Mouse (Mus musculus): ENCODE data around the gene Spsb4.

Gene Spsb4

DNA sequence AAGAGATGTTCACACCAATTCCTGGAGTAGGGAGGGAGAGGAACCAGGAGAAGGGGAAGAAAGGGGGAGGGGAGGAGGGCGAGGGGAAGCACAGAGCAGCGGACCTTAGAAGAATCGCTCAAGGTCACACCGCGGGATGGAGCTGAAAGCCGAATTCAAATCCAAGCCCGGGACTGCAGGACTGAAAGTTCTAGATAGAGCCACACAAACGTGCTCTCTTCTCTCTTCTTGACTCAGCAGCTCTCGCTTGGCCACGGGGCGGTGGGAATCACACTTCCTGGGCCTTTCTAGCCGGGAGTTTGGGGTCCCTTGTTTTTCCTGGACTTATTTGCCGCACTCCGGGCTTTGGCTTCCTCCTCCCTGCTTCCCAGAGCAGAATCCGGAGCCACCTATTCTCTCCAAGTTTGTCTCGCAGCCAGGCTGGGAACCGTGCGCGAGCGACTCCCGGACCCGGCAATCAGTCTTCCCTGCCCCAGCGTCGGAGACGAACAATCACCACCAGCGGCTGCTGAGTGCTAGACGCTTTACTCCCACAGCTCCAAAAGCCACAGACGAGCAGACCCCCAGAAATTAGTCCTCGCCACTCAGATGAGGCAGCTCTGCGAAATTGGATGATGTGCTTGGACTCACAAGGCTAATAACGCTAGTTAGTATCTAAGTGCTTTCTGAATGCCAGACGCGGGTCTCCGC lies 1.4 kb downstream of the Spsb4 start:
- peak; percentile 65 for DNase-seq (ENCODE audit: extremely low spot score, low spot score)

DNA sequence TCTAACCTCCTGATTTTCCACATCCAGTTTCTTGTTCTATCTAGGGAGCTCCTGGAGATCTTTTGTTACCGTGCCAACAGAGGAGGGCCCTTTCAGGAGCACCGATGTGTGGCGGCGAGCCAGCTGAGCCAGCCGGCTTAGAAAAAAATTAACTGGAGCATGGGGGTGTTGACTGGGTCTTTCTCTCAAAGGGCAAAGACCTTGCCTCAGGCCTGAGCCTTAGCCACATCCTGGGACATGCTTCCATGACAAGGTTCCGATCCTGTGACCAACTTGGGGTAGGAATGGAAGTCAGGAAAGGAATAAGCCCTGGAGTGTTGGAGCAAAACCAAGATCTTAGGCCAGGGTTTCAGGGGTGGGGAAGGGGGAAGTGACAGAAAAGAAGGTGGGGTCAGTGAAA lies 2.9 kb downstream of the Spsb4 start:
- peak; percentile 48 for DNase-seq (ENCODE audit: extremely low spot score, low spot score)

DNA sequence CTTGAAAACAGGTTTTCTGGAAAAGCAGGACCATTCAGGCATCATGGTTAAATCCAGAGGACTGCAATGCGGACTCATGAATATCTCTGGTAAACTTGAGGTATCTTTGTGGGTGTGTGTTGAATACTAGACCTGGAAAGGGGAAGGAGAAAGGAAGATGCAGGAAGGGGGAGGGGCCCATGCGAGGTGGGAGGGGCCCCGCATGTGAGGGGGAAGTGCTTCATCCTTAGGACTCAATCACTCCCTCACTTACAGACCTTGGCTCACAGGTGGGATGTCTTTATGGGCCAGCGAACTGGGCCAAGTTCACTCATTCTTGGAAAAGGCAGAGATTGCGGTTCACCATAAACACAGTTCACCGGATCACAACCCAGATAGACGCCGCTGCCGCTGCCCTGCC lies 4.9 kb downstream of the Spsb4 start:
- DNase-seq (ENCODE audit: extremely low spot score, low spot score): no peak

DNA sequence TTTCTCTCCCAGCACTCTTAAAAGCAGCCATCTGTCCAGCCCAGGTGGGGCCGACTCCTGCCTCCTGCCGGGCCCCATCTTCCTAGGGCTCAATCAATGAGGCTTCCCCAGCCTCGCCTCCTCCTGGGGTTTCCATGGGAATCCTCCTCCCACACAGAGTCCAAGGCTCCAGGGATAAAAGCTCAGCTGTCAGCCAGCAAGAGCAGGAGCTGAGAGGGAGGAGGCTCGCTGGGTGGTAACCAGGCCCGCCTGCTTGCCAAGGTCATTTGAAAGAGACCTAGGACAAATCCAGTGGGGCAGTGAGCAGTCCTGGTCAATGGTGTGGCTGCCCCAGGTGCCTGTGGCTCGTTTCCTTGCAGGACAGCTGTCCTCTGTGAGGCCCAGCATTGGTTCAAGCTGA lies 5.5 kb downstream of the Spsb4 start:
- DNase-seq (ENCODE audit: extremely low spot score, low spot score): peak; percentile 47

DNA sequence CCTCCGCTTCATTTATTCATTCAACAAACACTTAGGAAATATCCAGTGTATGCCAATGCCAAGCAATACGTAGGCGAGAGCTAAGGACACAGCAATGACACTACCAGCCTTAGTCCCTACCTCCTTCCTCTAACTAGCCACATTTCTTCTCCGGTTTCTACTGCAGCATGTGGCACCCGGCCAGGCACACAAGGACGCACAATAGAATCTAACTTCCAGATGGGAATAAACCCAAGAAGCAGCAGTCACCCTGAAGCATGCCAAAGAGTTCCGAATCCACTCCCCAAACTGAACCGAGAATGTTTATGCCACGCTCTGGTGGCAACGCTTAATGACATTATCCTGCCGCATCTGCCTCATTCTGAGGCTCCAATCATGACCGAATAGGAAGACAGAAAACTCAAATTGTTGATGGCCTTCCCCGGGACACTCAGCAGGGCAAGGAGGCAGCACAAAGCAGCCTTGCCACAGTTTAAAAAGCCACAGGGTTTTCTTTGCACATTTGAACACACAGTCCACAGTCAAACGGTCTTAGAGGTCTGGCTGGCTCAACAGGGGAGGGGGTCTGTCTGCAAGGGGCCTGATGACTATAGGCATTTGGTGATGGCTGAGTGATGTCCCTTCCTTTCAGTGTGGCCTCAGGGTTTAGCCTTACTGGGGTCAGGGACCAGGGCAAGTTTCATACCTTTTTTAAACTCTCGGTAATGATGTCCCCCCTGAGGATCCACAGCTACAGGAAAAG lies 7.0 kb downstream of the Spsb4 start:
- DNase-seq (ENCODE audit: extremely low spot score, low spot score): no peak

DNA sequence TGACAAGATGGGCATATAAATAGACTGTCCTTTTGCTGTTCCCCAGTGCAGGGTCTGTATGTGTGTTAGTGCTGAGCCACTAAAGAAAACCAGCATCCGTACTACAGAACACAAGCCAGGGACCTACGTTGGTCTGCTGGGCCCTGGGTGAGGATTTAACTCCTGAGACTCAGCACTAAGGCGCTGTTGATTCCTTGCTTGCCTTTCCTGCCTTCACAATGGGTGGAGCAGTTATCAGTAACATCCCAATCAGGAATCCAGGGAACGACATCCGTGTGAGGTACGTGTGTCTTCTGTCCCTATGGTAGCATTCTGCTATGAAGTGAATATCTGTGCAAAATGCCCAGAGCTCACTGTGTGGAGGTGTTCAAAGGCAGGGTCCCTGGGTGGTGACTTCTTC lies 8.2 kb downstream of the Spsb4 start:
- DNase-seq (ENCODE audit: extremely low spot score, low spot score): no peak

DNA sequence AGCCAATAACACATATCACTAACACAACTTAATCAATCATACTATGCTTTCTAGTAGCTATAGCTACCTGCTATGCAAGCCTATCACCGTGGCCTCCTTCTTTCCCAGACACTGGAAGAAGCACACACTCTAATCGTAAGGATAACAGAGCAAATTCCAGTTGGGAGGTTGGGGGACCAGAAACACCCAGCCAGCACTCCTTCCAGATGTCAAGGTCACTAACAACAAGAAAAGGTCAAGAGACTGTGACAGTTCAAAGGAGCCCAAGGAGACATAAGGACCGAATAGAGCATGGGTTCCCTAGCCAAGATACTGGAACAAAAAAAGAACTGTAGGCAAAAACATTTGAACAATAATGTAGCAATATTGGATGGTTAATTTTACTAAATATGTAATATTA lies 13.9 kb downstream of the Spsb4 start:
- no peak for DNase-seq (ENCODE audit: extremely low spot score, low spot score)

DNA sequence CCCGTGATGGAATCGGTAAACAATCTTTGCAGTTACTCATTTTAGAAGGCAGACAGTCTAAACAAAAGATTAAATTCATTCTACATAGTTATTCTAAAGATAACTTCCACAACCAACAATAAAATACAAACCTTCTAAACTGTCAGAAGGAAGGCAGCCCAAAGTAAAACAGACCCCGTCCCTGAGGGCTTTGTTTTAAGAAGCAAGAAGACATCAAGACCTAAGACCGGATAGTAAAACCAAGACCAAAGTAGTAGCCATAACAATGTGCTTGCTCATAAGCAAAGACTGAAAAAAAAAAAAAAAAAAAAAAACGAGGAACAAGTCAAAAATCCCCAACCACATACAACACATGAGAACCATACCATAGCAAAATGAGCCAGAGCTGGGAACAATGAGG lies 15.5 kb downstream of the Spsb4 start:
- DNase-seq (ENCODE audit: extremely low spot score, low spot score): no peak

DNA sequence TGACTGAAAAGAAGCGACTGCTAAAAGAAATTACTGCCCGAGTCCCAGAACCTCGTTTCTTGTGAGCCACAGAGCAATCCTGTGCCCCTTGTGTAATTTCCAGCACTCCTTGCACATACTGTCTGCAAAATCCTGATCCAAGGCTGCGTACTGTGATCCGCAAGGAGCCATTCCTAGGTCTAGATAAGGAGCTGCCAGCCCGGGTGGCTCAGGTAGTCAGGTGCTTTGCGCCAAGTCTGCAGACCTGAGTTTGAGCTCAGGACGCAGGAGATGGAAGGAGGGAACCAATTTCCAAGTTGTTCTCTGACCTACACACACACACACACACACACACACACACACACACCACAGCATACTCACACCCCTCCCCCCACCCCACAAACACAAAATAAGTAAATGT lies 16.0 kb downstream of the Spsb4 start:
- no peak for DNase-seq (ENCODE audit: extremely low spot score, low spot score)

DNA sequence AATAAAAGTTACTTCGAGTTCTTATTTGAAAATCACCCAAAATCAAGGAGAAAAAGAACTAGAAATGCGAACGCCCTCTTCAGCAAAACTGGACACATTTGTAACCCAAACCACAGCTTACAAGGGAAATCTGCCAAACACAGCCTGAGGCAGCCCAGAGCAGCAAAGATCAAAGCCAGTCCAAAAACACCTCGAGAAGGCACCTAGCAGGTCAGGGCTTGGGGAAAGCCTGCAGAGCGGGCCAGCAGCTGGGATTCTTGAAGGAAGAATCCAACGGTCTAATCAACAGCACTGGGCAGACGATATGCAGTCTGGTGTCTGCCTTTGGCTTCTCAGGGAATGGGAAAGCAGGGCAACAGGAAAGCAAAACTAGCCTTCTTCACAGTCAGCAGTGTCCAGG lies 16.6 kb downstream of the Spsb4 start:
- no peak for DNase-seq (ENCODE audit: extremely low spot score, low spot score)

DNA sequence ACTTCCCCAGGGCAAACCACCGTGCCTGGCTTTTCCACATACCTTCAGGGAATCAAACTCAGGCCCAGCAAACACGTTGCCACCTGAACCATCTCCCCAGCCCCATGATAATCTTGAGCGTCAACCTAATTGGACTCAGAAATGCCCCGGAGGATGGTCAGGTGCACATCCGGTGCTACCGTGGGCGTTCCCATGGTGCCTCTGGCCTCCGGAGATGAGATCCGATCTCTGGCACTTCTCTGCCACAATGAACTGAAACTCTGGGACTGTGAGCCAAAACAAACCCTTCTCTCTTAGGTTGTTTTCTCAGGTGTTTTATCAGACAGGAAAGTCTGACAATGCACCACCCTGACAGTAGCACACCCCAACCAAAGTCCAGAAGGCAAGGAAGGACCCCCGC lies 17.2 kb downstream of the Spsb4 start:
- no peak for DNase-seq (ENCODE audit: extremely low spot score, low spot score)

DNA sequence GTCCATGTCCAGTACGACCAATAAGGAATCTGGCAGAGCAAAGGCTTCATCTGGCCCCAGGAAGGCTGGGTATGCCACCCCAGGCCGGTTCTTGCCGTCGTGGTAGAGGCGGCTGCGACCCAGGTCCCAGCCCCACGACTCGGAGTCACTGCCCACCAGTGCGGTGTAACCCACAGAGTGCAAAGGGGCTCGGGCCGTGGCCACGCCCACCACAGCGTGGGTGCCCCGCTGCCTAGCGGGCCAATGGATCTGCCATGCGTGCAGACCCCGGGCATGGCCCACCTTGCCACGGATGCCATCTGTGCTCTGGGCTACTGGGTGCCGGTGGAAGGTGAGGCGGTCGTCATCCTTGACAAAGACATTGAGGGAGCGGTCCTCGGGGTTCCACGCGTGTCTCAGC lies 22.9 kb downstream of the Spsb4 start:
- DNase-seq (ENCODE audit: extremely low spot score, low spot score): no peak

DNA sequence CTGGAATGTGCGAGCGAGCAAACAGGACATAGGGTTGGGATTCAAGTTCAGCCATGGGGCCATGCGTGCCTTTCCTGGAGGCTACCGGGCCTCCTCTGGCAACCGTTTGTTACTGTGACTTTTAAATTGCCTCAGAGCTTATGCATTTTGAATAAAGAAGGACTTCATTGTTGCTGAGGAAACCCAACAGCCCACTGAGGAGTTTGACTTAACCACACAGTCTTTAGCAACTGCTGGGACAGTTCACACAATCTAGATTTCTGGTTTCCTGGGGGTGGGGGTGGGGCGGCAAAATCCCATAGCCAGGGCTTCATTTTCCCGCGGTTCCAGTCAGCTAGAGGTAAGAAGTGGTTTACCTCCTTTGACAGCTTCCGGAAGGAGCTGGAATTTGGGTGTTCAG lies 23.9 kb downstream of the Spsb4 start:
- DNase-seq (ENCODE audit: extremely low spot score, low spot score): no peak

DNA sequence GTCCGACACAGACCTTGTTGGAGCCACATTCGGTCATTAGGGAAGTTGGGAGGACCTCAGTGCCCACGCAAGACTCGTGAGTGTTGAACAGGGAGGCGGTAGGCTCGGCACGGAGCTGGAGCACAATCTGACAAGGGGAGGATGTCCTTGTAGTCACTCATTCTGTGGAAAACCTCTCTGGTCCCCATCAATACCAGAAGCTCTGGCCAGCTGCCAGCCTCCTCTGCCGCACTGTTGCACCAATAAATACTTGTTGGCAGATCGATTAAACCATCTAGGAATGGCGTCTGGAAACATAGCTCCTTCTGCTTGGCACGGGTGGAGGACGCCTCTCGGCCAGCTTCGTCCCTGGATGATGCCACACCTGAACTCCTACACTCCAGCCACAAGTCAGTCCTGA lies 27.5 kb downstream of the Spsb4 start:
- no peak for DNase-seq (ENCODE audit: extremely low spot score, low spot score)

DNA sequence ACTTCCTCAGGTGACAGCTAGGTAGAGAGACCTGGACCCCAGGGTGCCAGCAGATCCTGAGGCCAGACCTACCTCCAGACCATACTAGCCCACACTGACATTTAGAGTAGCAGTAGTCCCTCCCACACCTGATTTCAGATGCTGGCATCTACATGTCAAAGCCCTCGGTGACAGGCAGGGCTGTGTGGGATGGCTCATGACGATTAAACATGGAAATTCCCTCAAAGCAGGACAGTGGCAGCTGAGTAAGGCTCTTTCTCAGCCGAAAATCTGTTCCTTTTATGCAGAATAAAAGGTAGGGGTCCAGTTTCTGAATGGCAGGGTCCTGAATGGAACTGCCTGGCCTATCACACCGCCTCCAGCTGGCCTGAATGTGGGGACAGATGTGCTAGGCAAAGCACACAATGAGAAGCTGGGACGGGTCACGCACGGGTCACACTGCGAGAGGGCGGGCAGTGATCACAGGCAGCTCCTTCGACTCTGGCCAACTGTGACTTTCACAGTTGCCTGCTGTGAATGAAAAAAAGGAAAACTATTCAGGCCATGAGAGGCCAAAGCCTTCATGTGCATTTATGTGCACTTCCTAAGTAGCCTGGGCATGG lies 29.2 kb downstream of the Spsb4 start:
- DNase-seq (ENCODE audit: extremely low spot score, low spot score): peak; percentile 87

DNA sequence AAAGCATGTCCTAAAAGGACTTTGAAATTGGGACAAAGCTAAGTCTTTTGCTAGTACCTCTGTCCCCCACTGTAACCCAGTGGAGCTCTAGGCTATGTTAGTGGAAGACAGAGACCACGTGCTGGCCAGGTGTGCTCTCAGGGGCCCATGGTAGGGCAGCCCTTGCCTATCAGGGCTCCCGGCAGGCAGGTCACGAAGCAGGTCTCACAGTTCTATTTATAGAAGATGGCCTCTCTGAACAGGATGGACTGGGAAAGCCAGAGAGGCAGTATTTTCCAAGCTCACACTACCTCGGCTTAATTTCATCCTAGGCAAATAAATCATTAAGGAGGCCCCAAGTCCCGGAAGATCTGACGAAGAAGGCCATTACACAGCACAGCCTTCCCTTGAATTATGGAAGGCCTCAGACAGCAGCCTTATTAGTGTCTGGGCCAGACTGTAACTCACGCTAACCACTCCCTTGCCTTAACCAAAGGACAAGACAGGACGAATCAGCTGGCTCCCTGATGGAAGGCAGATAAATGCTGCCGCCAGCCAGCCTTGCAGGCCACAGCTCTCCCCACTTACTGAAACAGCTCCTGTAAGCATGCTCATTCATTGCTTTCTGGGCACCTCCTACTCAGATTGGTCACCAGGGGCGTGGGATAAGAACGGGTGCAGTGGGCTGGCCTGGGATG lies 31.7 kb downstream of the Spsb4 start:
- DNase-seq (ENCODE audit: extremely low spot score, low spot score): peak; percentile 63

DNA sequence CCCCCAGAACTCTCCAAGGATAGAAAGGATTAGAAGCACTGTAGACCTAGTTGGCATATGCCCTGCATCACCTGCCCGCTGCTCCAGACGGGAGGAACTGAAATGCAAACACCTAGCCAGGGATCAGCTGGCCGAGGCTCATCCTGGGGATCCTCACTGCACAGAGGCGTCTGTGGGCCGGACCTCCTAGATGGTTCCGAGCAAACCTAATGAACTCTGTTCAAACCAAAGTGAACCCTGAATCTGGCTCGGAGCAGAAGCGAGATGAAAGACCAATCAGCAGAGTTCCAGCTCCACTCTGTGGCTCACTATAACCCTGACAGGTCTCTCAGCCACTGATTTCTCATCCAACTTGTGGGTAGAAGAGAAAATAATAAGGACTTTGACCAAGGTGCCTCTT lies 34.6 kb downstream of the Spsb4 start:
- DNase-seq (ENCODE audit: extremely low spot score, low spot score): no peak

DNA sequence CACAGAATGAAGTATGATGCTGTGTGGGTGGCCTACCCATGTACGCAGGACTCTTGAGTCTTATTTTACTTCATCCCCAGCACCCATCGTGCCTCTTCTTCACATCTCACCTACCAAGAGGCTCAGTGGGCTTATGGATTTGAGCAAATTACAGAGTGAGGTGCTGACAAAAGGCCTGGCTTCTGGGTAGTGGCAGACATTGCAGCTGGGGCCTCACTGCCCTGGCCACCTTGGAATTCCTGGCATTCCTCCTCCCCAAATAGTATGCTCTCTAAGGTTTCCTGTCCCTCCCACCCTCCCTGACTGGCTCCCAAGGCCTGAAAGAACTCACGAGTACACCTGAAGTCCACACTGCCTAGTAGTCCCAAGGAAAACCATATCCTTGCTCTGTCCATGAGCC lies 35.7 kb downstream of the Spsb4 start:
- no peak for DNase-seq (ENCODE audit: extremely low spot score, low spot score)

DNA sequence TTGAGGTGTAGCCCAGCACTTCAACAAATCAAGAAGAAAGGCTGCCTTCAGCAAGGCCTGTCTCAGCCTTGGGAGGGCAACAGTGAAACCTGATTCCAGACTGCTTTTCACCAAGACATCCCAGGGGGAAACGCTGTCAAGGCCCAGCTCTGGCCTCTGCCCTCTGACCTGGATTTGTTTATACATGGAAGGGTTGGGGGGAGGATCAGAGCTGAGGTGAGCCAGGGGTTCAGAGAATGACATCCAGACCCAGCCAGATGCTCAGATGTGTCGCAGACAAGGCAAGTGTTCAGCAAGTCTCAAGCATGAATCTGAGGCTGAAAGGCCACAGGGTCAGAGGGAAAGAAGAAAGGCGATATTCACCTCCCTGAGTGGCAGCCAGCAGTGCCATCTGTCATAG lies 36.3 kb downstream of the Spsb4 start:
- DNase-seq (ENCODE audit: extremely low spot score, low spot score): peak; percentile 84

DNA sequence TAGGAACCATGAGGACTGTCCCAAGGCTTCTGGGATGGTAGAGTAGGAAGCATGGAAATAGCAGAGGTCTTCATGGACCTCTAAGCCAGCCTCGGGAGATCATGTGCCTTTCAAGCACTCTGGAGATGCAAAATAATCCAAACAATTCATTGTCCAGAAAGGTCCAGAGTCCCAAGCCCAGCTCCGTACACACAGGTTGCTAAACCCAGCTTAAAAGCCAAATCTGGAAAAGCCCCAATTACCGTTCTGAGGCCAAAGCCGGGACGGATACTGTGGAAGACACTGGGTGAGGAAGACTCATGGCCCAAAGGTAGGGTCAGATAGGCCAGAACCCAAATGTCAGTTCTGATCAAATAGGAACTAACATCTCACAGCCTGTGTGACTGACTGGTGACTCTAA lies 36.8 kb downstream of the Spsb4 start:
- no peak for DNase-seq (ENCODE audit: extremely low spot score, low spot score)

DNA sequence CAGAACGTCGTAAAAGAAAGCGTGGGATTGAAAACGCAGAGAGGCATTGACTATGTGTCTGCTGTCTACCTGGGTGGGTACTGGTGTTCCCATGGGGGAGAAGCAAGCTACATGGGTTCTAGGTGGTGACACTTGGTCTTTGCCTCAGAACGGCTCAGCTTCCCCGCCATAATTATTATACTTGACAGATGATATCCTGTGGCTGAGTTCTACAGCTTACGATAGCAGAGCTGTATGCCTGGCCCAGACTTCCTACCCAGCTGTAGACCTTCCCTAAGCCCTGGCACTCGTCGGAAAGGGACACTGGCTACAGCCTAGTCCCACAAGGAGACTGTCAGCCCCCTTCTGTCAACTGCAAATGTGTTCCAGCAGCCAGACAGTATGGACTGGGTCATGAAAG lies 37.5 kb downstream of the Spsb4 start:
- DNase-seq (ENCODE audit: extremely low spot score, low spot score): no peak

Data from neural tube, embryonic 10.5 days (tissue).